Mouse (Mus musculus) MEL (cell line): Measurements from ENCODE around the gene Maff. TPM values are rescaled to one million over a fixed set of nuclear protein-coding genes. Genes with fewer than 3 reads are reported as not detected.
A peak's percentile ranks its signal among the peaks of the same experiment; 100 is the strongest.

Experiments used
- DNase-seq: peaks from one replicate; pipeline ENCODE4 v3.0.0; 2011; ENCODE audit warnings: low read depth, low spot score
- H3K27ac ChIP-seq: 2 replicates; pipeline ENCODE4 v1.5.1; 2012; ENCODE audit warnings: low read depth, mild to moderate bottlenecking, control low read depth, low read length, moderate library complexity; ENCODE audit not compliant: control insufficient read depth
- H3K27me3 ChIP-seq, 2 experiments: fragments of 150-350 bp in 1 of 2; sonication (generic) in 1 of 2; 2 replicates each; pipeline ENCODE4 v1.6.1; 2012; ENCODE audit warnings: low read length in 2 of 2, mild to moderate bottlenecking in 2 of 2, improper control_type of control experiment in 1 of 2, moderate library complexity in 1 of 2; ENCODE audit not compliant: insufficient read depth in 2 of 2, control insufficient read depth in 1 of 2
- H3K36me3 ChIP-seq, 2 experiments: 2 replicates each; pipeline ENCODE4 v1.6.1; 2012 to 2014; ENCODE audit warnings: low read length in 2 of 2, improper control_type of control experiment in 1 of 2, inconsistent platforms in 1 of 2, mild to moderate bottlenecking in 1 of 2; ENCODE audit not compliant: insufficient read depth in 2 of 2, control insufficient read depth in 1 of 2
- H3K4me1 ChIP-seq, 2 experiments: fragments of 150-350 bp in 1 of 2; sonication (generic) in 1 of 2; 2 replicates each; pipeline ENCODE4 v1.6.1; 2012; ENCODE audit warnings: low read length in 2 of 2, improper control_type of control experiment in 1 of 2, mild to moderate bottlenecking in 1 of 2; ENCODE audit not compliant: insufficient read depth in 2 of 2, control insufficient read depth in 1 of 2
- H3K4me3 ChIP-seq, 2 experiments: fragments of 150-350 bp in 1 of 2; sonication (generic) in 1 of 2; 2 replicates each; pipeline ENCODE4 v1.5.1; 2012; ENCODE audit warnings: low read depth in 2 of 2, low read length in 2 of 2, mild to moderate bottlenecking in 2 of 2, moderate library complexity in 2 of 2, control low read depth in 1 of 2, improper control_type of control experiment in 1 of 2; ENCODE audit not compliant: control insufficient read depth in 1 of 2, insufficient read depth in 1 of 2
- H3K79me2 ChIP-seq: 2 replicates; pipeline ENCODE4 v1.6.1; 2012; ENCODE audit warnings: mild to moderate bottlenecking, low read length, moderate library complexity; ENCODE audit not compliant: control insufficient read depth, poor library complexity, insufficient read depth
- H3K9ac ChIP-seq: 2 replicates; pipeline ENCODE4 v1.6.1; 2012; ENCODE audit warnings: low read depth, mild to moderate bottlenecking, control low read depth, low read length, moderate library complexity; ENCODE audit not compliant: control insufficient read depth, poor library complexity, severe bottlenecking
- H3K9me3 ChIP-seq: fragments of 150-350 bp; sonication (generic); replicated peaks from 2 replicates; pipeline ENCODE4 v1.6.1; 2012; ENCODE audit warnings: mild to moderate bottlenecking, low read length, improper control_type of control experiment, moderate library complexity; ENCODE audit not compliant: insufficient read depth
- BHLHE40 ChIP-seq: IDR thresholded peaks from 2 replicates; pipeline ENCODE4 v1.6.1; 2012; ENCODE audit warnings: low read depth, mild to moderate bottlenecking, inconsistent platforms, low read length, improper control_type of control experiment, borderline replicate concordance
- CHD2 ChIP-seq: IDR thresholded peaks from 2 replicates; pipeline ENCODE4 v1.6.1; 2011; ENCODE audit warnings: low read length, improper control_type of control experiment
- E2F4 ChIP-seq: IDR thresholded peaks from 2 replicates; pipeline ENCODE4 v1.6.1; 2011; ENCODE audit warnings: low read depth, low read length, improper control_type of control experiment, borderline replicate concordance
- EP300 ChIP-seq, 2 experiments: IDR thresholded peaks; 2 replicates each; pipeline ENCODE4 v1.6.1; 2011; ENCODE audit warnings: improper control_type of control experiment in 2 of 2, low read length in 2 of 2, low read depth in 1 of 2, mild to moderate bottlenecking in 1 of 2
- ETS1 ChIP-seq: IDR thresholded peaks from 2 replicates; pipeline ENCODE4 v1.6.1; 2012; ENCODE audit warnings: low read depth, mild to moderate bottlenecking, inconsistent platforms, low read length, improper control_type of control experiment, moderate library complexity
- GABPA ChIP-seq: IDR thresholded peaks from 2 replicates; pipeline ENCODE4 v1.6.1; 2012; ENCODE audit warnings: low read depth, mild to moderate bottlenecking, inconsistent platforms, low read length, improper control_type of control experiment, moderate library complexity
- GATA1 ChIP-seq: IDR thresholded peaks from 2 replicates; pipeline ENCODE4 v1.6.1; 2011; ENCODE audit warnings: low read depth, low read length, improper control_type of control experiment
- JUND ChIP-seq: IDR thresholded peaks from 2 replicates; pipeline ENCODE4 v1.6.1; 2011; ENCODE audit warnings: low read depth, mild to moderate bottlenecking, improper control_type of control experiment, low read length
- KAT2A ChIP-seq: conservative IDR thresholded peaks from 2 replicates; pipeline ENCODE4 v1.6.1; 2012; ENCODE audit warnings: low read depth, low read length, improper control_type of control experiment, inconsistent platforms
- MAFK ChIP-seq: IDR thresholded peaks from 2 replicates; pipeline ENCODE4 v1.6.1; 2011; ENCODE audit warnings: low read depth, mild to moderate bottlenecking, low read length, improper control_type of control experiment, borderline replicate concordance
- MAX ChIP-seq: IDR thresholded peaks from 2 replicates; pipeline ENCODE4 v1.6.1; 2011; ENCODE audit warnings: low read length, improper control_type of control experiment
- MEF2A ChIP-seq: IDR thresholded peaks from 2 replicates; pipeline ENCODE4 v1.6.1; 2014; ENCODE audit warnings: low read depth, mild to moderate bottlenecking, inconsistent platforms, low read length, improper control_type of control experiment; ENCODE audit not compliant: poor library complexity, insufficient replicate concordance, severe bottlenecking; ENCODE audit errors: extremely low read depth
- MXI1 ChIP-seq: IDR thresholded peaks from 2 replicates; pipeline ENCODE4 v1.6.1; 2011; ENCODE audit warnings: mild to moderate bottlenecking, low read depth, low read length, improper control_type of control experiment
- MYB ChIP-seq: IDR thresholded peaks from 2 replicates; pipeline ENCODE4 v1.6.1; 2011; ENCODE audit warnings: mild to moderate bottlenecking, low read depth, low read length, improper control_type of control experiment
- MYC ChIP-seq: IDR thresholded peaks from 2 replicates; pipeline ENCODE4 v1.6.1; 2011; ENCODE audit warnings: low read depth, mild to moderate bottlenecking, low read length, improper control_type of control experiment, moderate library complexity
- NELFE ChIP-seq: IDR thresholded peaks from 2 replicates; pipeline ENCODE4 v1.6.1; 2011; ENCODE audit warnings: low read depth, low read length, improper control_type of control experiment
- POLR2A ChIP-seq, 2 experiments: IDR thresholded peaks; 2 replicates each; pipeline ENCODE4 v1.6.1; 2011 to 2012; ENCODE audit warnings: low read length in 2 of 2, mild to moderate bottlenecking in 2 of 2, control low read depth in 1 of 2, improper control_type of control experiment in 1 of 2, low read depth in 1 of 2, moderate library complexity in 1 of 2; ENCODE audit not compliant: control insufficient read depth in 1 of 2, insufficient read depth in 1 of 2, poor library complexity in 1 of 2
- POLR2AphosphoS2 ChIP-seq: IDR thresholded peaks from 2 replicates; pipeline ENCODE4 v1.6.1; 2011; ENCODE audit warnings: low read length, improper control_type of control experiment
- POLR2AphosphoS5 ChIP-seq: IDR thresholded peaks from 2 replicates; pipeline ENCODE4 v1.6.1; 2012; ENCODE audit warnings: low read depth, borderline replicate concordance, mild to moderate bottlenecking, inconsistent platforms, low read length, moderate library complexity, mixed read lengths
- SIN3A ChIP-seq: IDR thresholded peaks from 2 replicates; pipeline ENCODE4 v1.6.1; 2012; ENCODE audit warnings: low read length, improper control_type of control experiment, inconsistent platforms
- SMC3 ChIP-seq: IDR thresholded peaks from 2 replicates; pipeline ENCODE4 v1.6.1; 2011; ENCODE audit warnings: low read depth, low read length, improper control_type of control experiment
- TAL1 ChIP-seq: IDR thresholded peaks from 2 replicates; pipeline ENCODE4 v1.6.1; 2012; ENCODE audit warnings: mild to moderate bottlenecking, inconsistent platforms, low read length, moderate library complexity, mixed read lengths
- TBP ChIP-seq: IDR thresholded peaks from 2 replicates; pipeline ENCODE4 v1.8.0; 2011; ENCODE audit warnings: low read depth, low read length, improper control_type of control experiment
- TCF12 ChIP-seq: IDR thresholded peaks from 2 replicates; pipeline ENCODE4 v1.6.1; 2014; ENCODE audit warnings: low read depth, mild to moderate bottlenecking, inconsistent platforms, low read length, improper control_type of control experiment, moderate library complexity
- USF1 ChIP-seq: IDR thresholded peaks from 2 replicates; pipeline ENCODE4 v1.6.1; 2014; ENCODE audit warnings: low read depth, mild to moderate bottlenecking, inconsistent platforms, low read length, improper control_type of control experiment, moderate library complexity
- USF2 ChIP-seq, 2 experiments: IDR thresholded peaks; 2 replicates each; pipeline ENCODE4 v1.6.1; 2011 to 2012; ENCODE audit warnings: improper control_type of control experiment in 2 of 2, low read length in 2 of 2, borderline replicate concordance in 1 of 2, inconsistent platforms in 1 of 2, low read depth in 1 of 2, mild to moderate bottlenecking in 1 of 2; ENCODE audit not compliant: insufficient read depth in 1 of 2
- ZC3H11A ChIP-seq: IDR thresholded peaks from 2 replicates; pipeline ENCODE4 v1.6.1; 2012; ENCODE audit warnings: low read depth, mild to moderate bottlenecking, inconsistent platforms, low read length, improper control_type of control experiment
- ZKSCAN1 ChIP-seq: IDR thresholded peaks from 2 replicates; pipeline ENCODE4 v1.6.1; 2012; ENCODE audit warnings: low read depth, mild to moderate bottlenecking, inconsistent platforms, low read length, improper control_type of control experiment, moderate library complexity
- polyA plus RNA-seq, 2 experiments: library from polyadenylated mRNA; stranded (reverse) in 1 of 2; unstranded in 1 of 2; fragments of >175 nt in 1 of 2; fragments of >200 nt in 1 of 2; gene quantifications; 2 replicates each; pipeline versions ENCODE4 v1.2.1 to v1.2.4; 2012; ENCODE audit warnings: low replicate concordance in 2 of 2, low read depth in 1 of 2; ENCODE audit not compliant: insufficient read length in 2 of 2, insufficient read depth in 1 of 2, missing spikeins in 1 of 2
- total RNA-seq: library from RNA; depleted of rRNA; stranded (reverse); fragments of 300-350 nt; gene quantifications from 2 replicates; pipeline ENCODE4 v1.2.3, GENCODE M21; 2012

Gene Maff
- total and polyA plus RNA-seq, 3 experiments = 3.3 to 5.8 TPM; not detected in 1

GRCm38 (mm10) chr15:79326264-79326663 is 20.2 kb upstream of the Maff start:
- Histone ChIP-seq H3K9me3 (no peaks in the 10 kb centered on the region), H3K27ac (no peak overlapping the region), H3K4me3 (no peak overlapping the region), H3K36me3 (peaks cover 0 to 38% of the 10 kb centered on the region in 2 experiments; a peak in 2 of 4 replicates), H3K9ac (peak overlapping the region; percentile 13; the same call in 1 of the 2 replicates), H3K4me1 (peaks cover 19 to 43% of the 10 kb centered on the region in 2 experiments), H3K27me3 (no peaks in the 10 kb centered on the region), H3K79me2 (peaks cover 28% of the 10 kb centered on the region)
- no peak for TF ChIP-seq POLR2AphosphoS2
- TF ChIP-seq MEF2A = no peak
- no peak for TF ChIP-seq ZKSCAN1
- no peak for TF ChIP-seq TCF12
- TF ChIP-seq CHD2 = no peak
- no peak for TF ChIP-seq GATA1
- peak; percentile 23 for DNase-seq

GRCm38 (mm10) chr15:79326971-79327961 is 19.2 kb upstream of the Maff start:
- Histone ChIP-seq H3K9ac (peak overlapping the region; percentile 93), H3K27ac (peak overlapping the region; percentile 89), H3K4me1 (peaks cover 12 to 35% of the 10 kb centered on the region in 2 experiments), H3K9me3 (no peaks in the 10 kb centered on the region), H3K27me3 (no peaks in the 10 kb centered on the region), H3K79me2 (peaks cover 28% of the 10 kb centered on the region), H3K4me3 (peak overlapping the region; percentile 75 to 99), H3K36me3 (peaks cover 0 to 28% of the 10 kb centered on the region in 2 experiments; a peak in 2 of 4 replicates)
- peak; percentile 83 for DNase-seq
- TF ChIP-seq POLR2AphosphoS2 (no peak; the same call in none of the 2 replicates), TCF12 (no peak), NELFE (no peak), E2F4 (no peak), POLR2A (IDR thresholded peaks at IDR 0.05; ENCODE audit: control insufficient read depth in 1 of 2, insufficient read depth in 1 of 2, low read depth in 1 of 2, low read length in 2 of 2, poor library complexity in 1 of 2) (peak; percentile 38 to 62; a peak in 3 of 4 replicates), ZKSCAN1 (no peak), JUND (no peak), MYB (no peak), TBP (no peak), MYC (peak; percentile 92), MAX (peak; percentile 92), USF2 (IDR thresholded peaks at IDR 0.05; ENCODE audit: borderline replicate concordance in 1 of 2, insufficient read depth in 1 of 2, low read depth in 1 of 2, low read length in 2 of 2) (peak in 1 of 2 experiments; percentile 40; a peak in 1 of 4 replicates), BHLHE40 (no peak), MXI1 (peak; percentile 95), EP300 (IDR thresholded peaks at IDR 0.05; ENCODE audit: low read depth in 1 of 2, low read length in 2 of 2) (no peak), ZC3H11A (no peak), SIN3A (peak; percentile 83), ETS1 (no peak), GATA1 (no peak), TAL1 (no peak), SMC3 (no peak), GABPA (no peak), MAFK (no peak), MEF2A (no peak), CHD2 (no peak), POLR2AphosphoS5 (no peak), KAT2A (no peak), USF1 (peak; percentile 80)
